Mouse (Mus musculus) megakaryocyte, embryonic 14.5 days (primary cell): ENCODE measurements at regions not wholly inside any gene's neighbourhood (a gene's known extent, or its start where the extent isn't known, plus 50 kb on each side); places are given as distances from the start of the nearest gene placed in this dataset.

Experiments
- FLI1 ChIP-seq: IDR thresholded peaks from 2 replicates; pipeline ENCODE4 v1.6.1; 2012; ENCODE audit warnings: low read length, inconsistent platforms, mixed read lengths
- GATA1 ChIP-seq: IDR thresholded peaks from 3 replicates; pipeline ENCODE4 v1.6.1; 2012; ENCODE audit warnings: mixed read lengths, low read length, inconsistent platforms, borderline replicate concordance

DNA sequence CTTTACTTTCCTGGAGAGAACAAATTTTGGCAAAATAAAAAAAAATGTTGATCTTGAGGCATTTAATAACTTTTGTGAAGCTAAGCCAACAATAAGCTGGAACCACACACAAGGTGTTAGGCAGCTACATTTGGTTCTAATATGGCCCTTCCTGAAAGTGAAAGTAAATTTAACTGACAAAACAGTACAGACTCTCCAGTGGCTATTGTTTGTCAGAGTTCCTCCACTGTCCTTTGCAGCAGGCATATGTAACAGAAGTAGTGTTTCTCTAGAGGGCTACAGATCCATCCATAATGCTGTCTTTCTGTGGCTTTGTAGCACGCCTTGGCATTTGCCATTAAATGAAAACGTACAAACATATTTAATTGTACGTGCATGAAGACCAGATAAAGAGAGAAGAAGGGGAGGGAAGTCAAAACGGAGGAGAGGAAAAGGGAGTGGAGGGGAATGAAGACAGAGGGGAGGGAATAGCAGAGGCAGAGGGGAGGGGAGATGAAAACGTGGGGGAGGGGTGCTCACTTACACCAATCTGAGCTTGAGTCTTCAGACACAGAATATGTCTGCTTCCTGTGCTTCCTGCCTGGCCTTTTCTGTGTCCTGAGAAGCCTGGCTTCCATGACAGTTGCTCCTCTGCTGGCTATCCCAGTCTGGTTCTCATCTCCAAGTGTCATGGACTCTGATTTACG lies 156.6 kb upstream of the Tas2r119 start:
- TF ChIP-seq FLI1, result no peak
- TF ChIP-seq GATA1, result no peak
